Mouse (Mus musculus) T-cell, adult 2 months (primary cell): Measurements from ENCODE around the gene Snapc3.
"Not testable (repeated sequence)": the region's sequence is repeated elsewhere in the genome, so short reads cannot be mapped to it uniquely, and the experiment has no call there.

Experiments used
- DNase-seq: peaks from one replicate; pipeline ENCODE4 v3.0.0; 2022; ENCODE audit warnings: low spot score

The Snapc3 gene

GRCm38 (mm10) chr4:83500154-83501036 lies 82.9 kb downstream of the Snapc3 start:
- DNase-seq: no peak

DNA sequence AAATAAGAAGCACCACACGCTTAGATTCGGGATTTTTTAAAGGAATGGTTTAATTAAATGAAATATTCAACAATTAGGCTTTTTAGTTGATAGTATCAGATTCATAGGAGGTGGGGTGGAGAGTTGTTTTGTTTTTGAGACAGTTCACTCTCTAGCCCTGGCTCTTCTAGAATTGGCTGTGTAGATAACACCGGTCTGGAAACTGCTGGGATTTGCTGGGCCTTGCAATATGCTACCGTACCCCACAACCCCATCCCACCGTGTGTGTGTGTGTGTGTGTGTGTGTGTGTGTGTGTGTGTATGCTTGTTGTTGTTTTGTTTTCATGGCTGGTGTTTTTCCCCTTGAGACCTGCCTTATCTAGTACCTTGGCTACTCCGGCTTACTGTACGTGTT lies 83.5 kb downstream of the Snapc3 start:
- DNase-seq: no peak

GRCm38 (mm10) chr4:83509600-83509999 lies 92.1 kb downstream of the Snapc3 start:
- DNase-seq: no peak

GRCm38 (mm10) chr4:83511083-83511482 lies 93.6 kb downstream of the Snapc3 start:
- no peak for DNase-seq

- no peak for DNase-seq
These were observed 94.7 kb downstream of the Snapc3 start for GRCm38 (mm10) chr4:83512217-83512616.

DNA sequence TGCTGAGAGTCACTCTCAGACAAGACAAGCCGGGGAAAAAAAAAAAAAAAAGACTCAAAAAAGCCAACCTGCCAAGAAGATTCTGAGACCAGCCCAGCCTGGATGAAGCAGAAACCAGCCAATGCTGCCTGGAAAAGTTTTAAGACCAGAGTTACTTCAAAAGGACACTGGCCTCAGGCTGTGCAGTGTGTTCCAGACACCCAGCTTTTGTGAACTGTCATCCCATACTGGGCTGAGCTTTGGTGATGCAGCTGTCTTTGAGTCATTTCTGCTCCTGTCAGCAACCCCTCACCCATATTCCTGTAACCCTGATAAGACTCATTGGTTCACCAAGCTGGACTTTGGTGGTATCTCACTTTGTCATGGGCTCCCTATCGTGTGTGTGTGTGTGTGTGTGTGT lies 95.1 kb downstream of the Snapc3 start:
- no peak for DNase-seq

DNA sequence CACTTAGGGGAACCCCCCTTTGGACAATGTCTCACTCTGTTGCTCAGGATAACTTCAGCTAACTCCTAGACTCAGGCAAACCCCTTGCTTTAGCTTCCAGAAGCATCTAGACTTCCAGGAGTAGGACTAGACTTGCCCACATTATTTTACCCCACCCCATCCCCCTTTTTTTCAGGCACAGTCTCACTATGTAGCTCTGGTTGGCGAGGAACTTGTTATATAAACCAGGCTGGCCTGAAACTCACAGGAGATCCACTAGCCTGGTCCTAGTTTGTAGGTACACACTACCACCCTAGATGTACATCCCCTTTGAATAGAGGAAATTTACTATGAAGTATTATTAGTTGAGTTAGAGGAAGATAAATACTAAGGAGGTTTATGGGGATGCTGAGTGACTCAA lies 96.7 kb downstream of the Snapc3 start:
- DNase-seq: no peak

- DNase-seq: no peak
These were observed 97.6 kb downstream of the Snapc3 start for GRCm38 (mm10) chr4:83514976-83515669.

- DNase-seq: not testable (repeated sequence)
These were observed 98.6 kb downstream of the Snapc3 start for GRCm38 (mm10) chr4:83516144-83516543.
